Mouse (Mus musculus): ENCODE data around the gene Ccdc74a.

- no peak for TF ChIP-seq CTCF (IDR thresholded peaks at IDR 0.05; ENCODE audit: extremely low read depth, insufficient read length, insufficient replicate concordance, low read depth, low read length)
- TF ChIP-seq POLR2A (IDR thresholded peaks at IDR 0.05; ENCODE audit: low read depth, low read length): no peak
Observed at GRCm38 (mm10) chr16:17638036-17638628, 8.1 kb upstream of the Ccdc74a start.

Measured in small intestine, adult 2 months (tissue).